Mouse (Mus musculus) erythroblast, embryonic 14.5 days (primary cell): ENCODE measurements around the gene Myh1. TPM values are rescaled to one million over a fixed set of nuclear protein-coding genes. Genes with fewer than 3 reads are reported as not detected.

ENCODE experiments used
- H3K27me3 ChIP-seq: 2 replicates; pipeline ENCODE4 v1.6.1; 2012; ENCODE audit warnings: inconsistent platforms; ENCODE audit not compliant: control insufficient read depth
- H3K36me3 ChIP-seq: 2 replicates; pipeline ENCODE4 v1.6.1; 2012; ENCODE audit warnings: mild to moderate bottlenecking, inconsistent platforms; ENCODE audit not compliant: control insufficient read depth
- H3K4me1 ChIP-seq: 2 replicates; pipeline ENCODE4 v1.6.1; 2012; ENCODE audit warnings: inconsistent platforms; ENCODE audit not compliant: control insufficient read depth
- H3K4me3 ChIP-seq: replicated peaks from 2 replicates; pipeline ENCODE3; 2012; ENCODE audit warnings: moderate library complexity, mild to moderate bottlenecking, inconsistent platforms
- H3K9me3 ChIP-seq: 2 replicates; pipeline ENCODE4 v1.6.1; 2012; ENCODE audit warnings: low read length, inconsistent platforms, mixed read lengths; ENCODE audit not compliant: control insufficient read depth
- GATA1 ChIP-seq: IDR thresholded peaks from 2 replicates; pipeline ENCODE4 v1.6.1; 2012; ENCODE audit warnings: low read length, inconsistent platforms, mixed read lengths
- TAL1 ChIP-seq: IDR thresholded peaks from 3 replicates; pipeline ENCODE4 v1.6.1; 2012; ENCODE audit warnings: low read length, inconsistent platforms, mixed read lengths
- polyA plus RNA-seq: library from polyadenylated mRNA; stranded (reverse); fragments of >175 nt; gene quantifications from 2 replicates; pipeline ENCODE4 v1.2.3, GENCODE M21; 2012

Gene Myh1
- polyA plus RNA-seq, 1 experiment, result not detected

GRCm38 (mm10) chr11:67257048-67257447 is 57.2 kb downstream of the Myh1 start:
- H3K9me3 ChIP-seq, result peaks cover 16% of the 10 kb centered on the region; the same call in 1 of the 2 replicates
- H3K27me3 ChIP-seq, result no peaks in the 10 kb centered on the region
- H3K4me3 ChIP-seq, result no peak overlapping the region
- H3K36me3 ChIP-seq, result no peaks in the 10 kb centered on the region
- no peaks in the 10 kb centered on the region for H3K4me1 ChIP-seq
- TF ChIP-seq TAL1 (no peak), GATA1 (no peak)

- Histone ChIP-seq H3K9me3 (peaks cover 5% of the 10 kb centered on the region; the same call in 1 of the 2 replicates), H3K4me3 (no peak overlapping the region), H3K27me3 (no peaks in the 10 kb centered on the region), H3K36me3 (no peaks in the 10 kb centered on the region), H3K4me1 (no peaks in the 10 kb centered on the region)
- TF ChIP-seq TAL1 (no peak), GATA1 (no peak)
Observed at GRCm38 (mm10) chr11:67260956-67261355, 61.1 kb downstream of the Myh1 start.

Other genes with a start within 250 kb of the Myh1 start
- gene Tmem238l, start 243.4 kb upstream of the Myh1 start, polyA plus RNA-seq, result not detected in 2 replicates
- gene Tmem220, start 174.9 kb upstream of the Myh1 start, polyA plus RNA-seq, result not detected in 2 replicates
- gene Adprm, start 147.5 kb upstream of the Myh1 start, polyA plus RNA-seq, result 0.11 and 0.21 TPM in 2 replicates
- 0.03 and 0.09 TPM in 2 replicates for gene Sco1, start 147.4 kb upstream of the Myh1 start, polyA plus RNA-seq
- gene Myh3, start 121.8 kb upstream of the Myh1 start, polyA plus RNA-seq, result not detected in 2 replicates
- not detected in 2 replicates for gene Myh2, start 29.0 kb upstream of the Myh1 start, polyA plus RNA-seq
- gene Myh4, start 38.0 kb downstream of the Myh1 start, polyA plus RNA-seq, result not detected in 2 replicates
- gene Myh8, start 77.1 kb downstream of the Myh1 start, polyA plus RNA-seq, result not detected in 2 replicates
- not detected in 2 replicates for gene Myh13, start 121.6 kb downstream of the Myh1 start, polyA plus RNA-seq